Mouse (Mus musculus): ENCODE results near the gene Fam98b. TPM values are rescaled to one million over a fixed set of nuclear protein-coding genes. Genes with fewer than 3 reads are reported as not detected.

Fam98b gene
- total RNA-seq, 2 experiments from 2014 or later = 45.2 to 52.4 TPM

- intact Hi-C loops (cut with DNase I) = loop anchor here (10.0 kb wide), 1 partner anchor 85 kb away; no protein-coding TSS in a partner anchor
- no peak for DNase-seq (ENCODE audit: low spot score in 2 of 2)
Measured at GRCm38 (mm10) chr2:117299596-117300448, 50.3 kb downstream of the Fam98b start.

GRCm38 (mm10) chr2:117303391-117304350, 54.1 kb downstream of the Fam98b start:
- intact Hi-C loops (cut with DNase I) = loop anchor here (10.0 kb wide), 1 partner anchor 81 kb away; no protein-coding TSS in a partner anchor
- DNase-seq (ENCODE audit: low spot score in 2 of 2) = no peak

GRCm38 (mm10) chr2:117304941-117305340, 55.4 kb downstream of the Fam98b start:
- intact Hi-C loops (cut with DNase I) = loop anchor here (10.0 kb wide), 1 partner anchor 80 kb away; no protein-coding TSS in a partner anchor
- DNase-seq (ENCODE audit: low spot score in 2 of 2) = no peak

- DNase-seq (ENCODE audit: low spot score in 2 of 2) = no peak
- intact Hi-C loops (cut with DNase I) = loop anchor here (10.0 kb wide), 1 partner anchor 77 kb away; no protein-coding TSS in a partner anchor
Measured at GRCm38 (mm10) chr2:117307959-117308358, 58.4 kb downstream of the Fam98b start.

GRCm38 (mm10) chr2:117309046-117309445, 59.5 kb downstream of the Fam98b start:
- intact Hi-C loops (cut with DNase I) = loop anchor here (10.0 kb wide), 1 partner anchor 76 kb away; no protein-coding TSS in a partner anchor
- DNase-seq (ENCODE audit: low spot score in 2 of 2) = no peak

- intact Hi-C loops (cut with DNase I) = no loop called here
- DNase-seq (ENCODE audit: low spot score in 2 of 2) = no peak
Measured at GRCm38 (mm10) chr2:117311349-117311748, 61.8 kb downstream of the Fam98b start.

- intact Hi-C loops (cut with DNase I) = no loop called here
- no peak for DNase-seq (ENCODE audit: low spot score in 2 of 2)
Measured at GRCm38 (mm10) chr2:117312030-117312429, 62.5 kb downstream of the Fam98b start.

- DNase-seq (ENCODE audit: low spot score in 2 of 2) = no peak
- intact Hi-C loops (cut with DNase I) = no loop called here
Measured at GRCm38 (mm10) chr2:117312441-117312895, 62.9 kb downstream of the Fam98b start.

GRCm38 (mm10) chr2:117313586-117314235, 64.2 kb downstream of the Fam98b start:
- intact Hi-C loops (cut with DNase I) = no loop called here

GRCm38 (mm10) chr2:117318991-117319390, 69.5 kb downstream of the Fam98b start:
- no peak for DNase-seq (ENCODE audit: low spot score in 2 of 2)
- intact Hi-C loops (cut with DNase I) = no loop called here

More at GRCm38 (mm10) chr2:117313586-117314235, 64.2 kb downstream of the Fam98b start:
- no peak for DNase-seq (ENCODE audit: low spot score in 2 of 2)

Other genes starting within 250 kb of the Fam98b start
- 100 to 1,000 TPM; 121 to 162 TPM for gene Spred1, start 128.4 kb upstream of the Fam98b start, total RNA-seq (2021)
- 100 to 1,000 TPM; 330 to 351 TPM for gene Rasgrp1, start 93.3 kb downstream of the Fam98b start, total RNA-seq (2021)